Mouse (Mus musculus) neural tube, embryonic 11.5 days (tissue): ENCODE data around the gene Tmem151b. TPM values are rescaled to one million over a fixed set of nuclear protein-coding genes. Genes with fewer than 3 reads are reported as not detected.

ENCODE experiments used
- ATAC-seq: fragments of 200-750 bp; cut with Nextera tagmentation; 2 replicates; pipeline ENCODE4 v1.8.0; 2017; ENCODE audit warnings: moderate number of reproducible peaks, mild to moderate bottlenecking, moderate TSS enrichment, moderate library complexity; ENCODE audit not compliant: insufficient read depth, low FRiP score, low TSS enrichment
- DNase-seq: peaks from one replicate; pipeline ENCODE4 v3.0.0-alpha.2; 2015; ENCODE audit warnings: low spot score
- H3K27ac ChIP-seq: fragments of 300-500 bp; sonication (generic); 2 replicates; pipeline ENCODE4 v1.5.1; 2014; ENCODE audit warnings: low read depth, mild to moderate bottlenecking, low read length
- H3K27me3 ChIP-seq: fragments of 300-500 bp; sonication (generic); 2 replicates; pipeline ENCODE4 v1.6.1; 2014; ENCODE audit warnings: mild to moderate bottlenecking, low read length, mixed read lengths; ENCODE audit not compliant: control insufficient read depth, insufficient read depth
- H3K36me3 ChIP-seq: fragments of 300-500 bp; sonication (generic); 2 replicates; pipeline ENCODE4 v1.6.1; 2014; ENCODE audit warnings: mild to moderate bottlenecking, low read length, moderate library complexity, mixed read lengths; ENCODE audit not compliant: control insufficient read depth, insufficient read depth
- H3K4me1 ChIP-seq: fragments of 300-500 bp; sonication (generic); 2 replicates; pipeline ENCODE4 v1.6.1; 2014; ENCODE audit warnings: low read length, mixed read lengths; ENCODE audit not compliant: control insufficient read depth, insufficient read depth
- H3K4me2 ChIP-seq: fragments of 300-500 bp; sonication (generic); 2 replicates; pipeline ENCODE4 v1.6.1; 2014; ENCODE audit warnings: low read depth, mild to moderate bottlenecking, moderate library complexity
- H3K4me3 ChIP-seq: fragments of 300-500 bp; sonication (generic); 2 replicates; pipeline ENCODE4 v1.5.1; 2014; ENCODE audit warnings: low read depth, low read length
- H3K9ac ChIP-seq: fragments of 300-500 bp; sonication (generic); 2 replicates; pipeline ENCODE4 v1.6.1; 2014; ENCODE audit warnings: mild to moderate bottlenecking, low read length
- H3K9me3 ChIP-seq: fragments of 300-500 bp; sonication (generic); 2 replicates; pipeline ENCODE4 v1.6.1; 2016; ENCODE audit warnings: low read length; ENCODE audit not compliant: control insufficient read depth
- WGBS: fragments of 180-500 bp; shearing (Covaris S2); extraction: QIAGEN DNeasy Blood & Tissue Kit; methylation state at CpG from one replicate; pipeline ENCODE4 v1.1.7; 2014; 5-methylcytosine and 5-hydroxymethylcytosine counted together
- polyA plus RNA-seq: library from polyadenylated mRNA; unstranded; fragments of >200 nt; fragmentation: Nextera tagmentation; extraction: Ambion mirVana; gene quantifications from 2 replicates; pipeline ENCODE4 v1.2.1, GENCODE M21; 2014

Tmem151b gene
- polyA plus RNA-seq, 1 experiment from 2014 or later = 6.2 TPM

- Histone ChIP-seq H3K4me2 (no peak overlapping the region), H3K9ac (no peak overlapping the region), H3K27ac (no peak overlapping the region), H3K27me3 (no peaks in the 10 kb centered on the region), H3K4me1 (peaks cover 10% of the 10 kb centered on the region), H3K4me3 (no peak overlapping the region), H3K9me3 (no peaks in the 10 kb centered on the region), H3K36me3 (no peaks in the 10 kb centered on the region)
- 75% methylated on average over 7 of the region's 7 CpGs for WGBS
- no peak for DNase-seq
- ATAC-seq = no peak
These were observed 29.4 kb upstream of the Tmem151b start for GRCm38 (mm10) chr17:45578843-45579242.

- no peak for DNase-seq
- Histone ChIP-seq H3K9me3 (no peaks in the 10 kb centered on the region), H3K27ac (no peak overlapping the region), H3K27me3 (no peaks in the 10 kb centered on the region), H3K9ac (no peak overlapping the region), H3K4me1 (peaks cover 10% of the 10 kb centered on the region), H3K4me2 (no peak overlapping the region), H3K4me3 (no peak overlapping the region), H3K36me3 (no peaks in the 10 kb centered on the region)
- no peak for ATAC-seq
- 79% methylated on average over 5 of the region's 5 CpGs for WGBS
These were observed 28.8 kb upstream of the Tmem151b start for GRCm38 (mm10) chr17:45578242-45578641.

GRCm38 (mm10) chr17:45575123-45575897, 25.8 kb upstream of the Tmem151b start:
- Histone ChIP-seq H3K27ac (no peak overlapping the region), H3K4me2 (no peak overlapping the region), H3K4me3 (no peak overlapping the region), H3K9me3 (no peaks in the 10 kb centered on the region), H3K27me3 (no peaks in the 10 kb centered on the region), H3K4me1 (peaks cover 6% of the 10 kb centered on the region), H3K36me3 (peaks cover 8% of the 10 kb centered on the region), H3K9ac (no peak overlapping the region)
- WGBS = 93% methylated on average over 8 of the region's 8 CpGs
- no peak for ATAC-seq
- no peak for DNase-seq

GRCm38 (mm10) chr17:45574129-45574761, 24.8 kb upstream of the Tmem151b start:
- Histone ChIP-seq H3K9ac (peak overlapping the region; percentile 99), H3K4me3 (peak overlapping the region; percentile 100), H3K27me3 (no peaks in the 10 kb centered on the region), H3K9me3 (no peaks in the 10 kb centered on the region), H3K4me2 (peak overlapping the region; percentile 94), H3K27ac (peak overlapping the region; percentile 93), H3K4me1 (peaks cover 6% of the 10 kb centered on the region), H3K36me3 (peaks cover 17% of the 10 kb centered on the region)
- DNase-seq = no peak
- peak; percentile 22 for ATAC-seq
- 3% methylated on average over 17 of the region's 17 CpGs for WGBS

- ATAC-seq (peak; percentile 70), DNase-seq (peak; percentile 93)
- Histone ChIP-seq H3K4me2 (peak overlapping the region; percentile 94), H3K9me3 (no peaks in the 10 kb centered on the region), H3K27me3 (no peaks in the 10 kb centered on the region), H3K36me3 (peaks cover 20% of the 10 kb centered on the region), H3K9ac (peak overlapping the region; percentile 99), H3K27ac (peak overlapping the region; percentile 93), H3K4me1 (peaks cover 6% of the 10 kb centered on the region), H3K4me3 (peak overlapping the region; percentile 100)
- WGBS = 0% methylated on average over 18 of the region's 18 CpGs
These were observed 24.3 kb upstream of the Tmem151b start for GRCm38 (mm10) chr17:45573780-45574123.

- DNase-seq (peak; percentile 99), ATAC-seq (peak; percentile 85)
- 0% methylated on average over 41 of the region's 41 CpGs for WGBS
These were observed 23.8 kb upstream of the Tmem151b start, which contains the start of gene Hsp90ab1 for GRCm38 (mm10) chr17:45573087-45573779. TSS of gene Hsp90ab1 (minus strand) at chr17:45573271.

GRCm38 (mm10) chr17:45572103-45573086, 22.9 kb upstream of the Tmem151b start:
- Histone ChIP-seq H3K27me3 (no peaks in the 10 kb centered on the region), H3K27ac (peak overlapping the region; percentile 93), H3K36me3 (peaks cover 29% of the 10 kb centered on the region), H3K4me2 (peak overlapping the region; percentile 94), H3K4me3 (peak overlapping the region; percentile 100), H3K9ac (peak overlapping the region; percentile 99), H3K9me3 (no peaks in the 10 kb centered on the region), H3K4me1 (peaks cover 6% of the 10 kb centered on the region)
- ATAC-seq (peak; percentile 65), DNase-seq (peak; percentile 89)
- under 1% methylated on average over 55 of the region's 57 CpGs for WGBS

More at GRCm38 (mm10) chr17:45573087-45573779, 23.8 kb upstream of the Tmem151b start, which contains the start of gene Hsp90ab1:
- Histone ChIP-seq H3K9ac (peak within 1 kb of the TSS; percentile 99), H3K4me2 (peak within 1 kb of the TSS; percentile 94), H3K36me3 (peaks cover 25% of the 10 kb centered on the region), H3K27ac (peak within 1 kb of the TSS; percentile 93), H3K4me3 (peak within 1 kb of the TSS; percentile 100), H3K9me3 (no peaks in the 10 kb centered on the region), H3K4me1 (peaks cover 6% of the 10 kb centered on the region), H3K27me3 (no peaks in the 10 kb centered on the region)

- H3K36me3 ChIP-seq = peaks cover 35% of the 10 kb centered on the region
- H3K4me2 ChIP-seq = no peak overlapping the region
- WGBS = 85% methylated on average over 4 of the region's 4 CpGs
- no peak overlapping the region for H3K4me3 ChIP-seq
- no peak for DNase-seq
- ATAC-seq = no peak
- H3K4me1 ChIP-seq = peaks cover 8% of the 10 kb centered on the region
- H3K9ac ChIP-seq = no peak overlapping the region
- H3K9me3 ChIP-seq = no peaks in the 10 kb centered on the region
- H3K27ac ChIP-seq = no peak overlapping the region
- no peaks in the 10 kb centered on the region for H3K27me3 ChIP-seq
These were observed 20.5 kb upstream of the Tmem151b start for GRCm38 (mm10) chr17:45569999-45570398.
